Mouse (Mus musculus) embryonic fibroblast, embryonic 13.5 days (primary cell): ENCODE results near the gene Polr2i. TPM values are rescaled to one million over a fixed set of nuclear protein-coding genes. Genes with fewer than 3 reads are reported as not detected.

ENCODE experiments used
- H3K27ac ChIP-seq: 2 replicates; pipeline ENCODE4 v1.5.1; 2012; ENCODE audit warnings: low read length, control low read depth, inconsistent platforms; ENCODE audit not compliant: insufficient read depth
- H3K4me1 ChIP-seq: 2 replicates; pipeline ENCODE4 v1.6.1; 2011; ENCODE audit warnings: low read length; ENCODE audit not compliant: control insufficient read depth, insufficient read depth
- H3K4me3 ChIP-seq: 2 replicates; pipeline ENCODE4 v1.5.1; 2011; ENCODE audit warnings: mild to moderate bottlenecking, control low read depth, low read length; ENCODE audit not compliant: insufficient read depth
- CTCF ChIP-seq: IDR thresholded peaks from 2 replicates; pipeline ENCODE4 v1.5.1; 2011; ENCODE audit warnings: mild to moderate bottlenecking, control low read depth, low read length, moderate library complexity, borderline replicate concordance; ENCODE audit not compliant: insufficient read depth
- POLR2A ChIP-seq: IDR thresholded peaks from 2 replicates; pipeline ENCODE4 v1.6.1; 2011; ENCODE audit warnings: low read depth, mild to moderate bottlenecking, control low read depth, low read length, moderate library complexity
- polyA plus RNA-seq: library from polyadenylated mRNA; stranded (reverse); fragments of >200 nt; gene quantifications from 2 replicates; pipeline ENCODE4 v1.2.4, GENCODE M21; 2011; ENCODE audit warnings: low read depth; ENCODE audit not compliant: missing spikeins, insufficient read length

Gene Polr2i
- polyA plus RNA-seq, 1 experiment = 53.4 TPM

GRCm38 (mm10) chr7:30251956-30252954 lies 20.5 kb downstream of the Polr2i start:
- Histone ChIP-seq H3K4me1 (no peaks in the 10 kb centered on the region), H3K27ac (no peak overlapping the region), H3K4me3 (no peak overlapping the region)
- TF ChIP-seq POLR2A (no peak), CTCF (no peak)

GRCm38 (mm10) chr7:30265041-30265440 lies 33.3 kb downstream of the Polr2i start:
- H3K4me3 ChIP-seq = no peak overlapping the region
- TF ChIP-seq POLR2A (no peak), CTCF (no peak)
- H3K27ac ChIP-seq = no peak overlapping the region
- no peaks in the 10 kb centered on the region for H3K4me1 ChIP-seq

- Histone ChIP-seq H3K4me3 (no peak overlapping the region), H3K27ac (no peak overlapping the region), H3K4me1 (no peaks in the 10 kb centered on the region)
- TF ChIP-seq CTCF (no peak), POLR2A (no peak)
Observed at GRCm38 (mm10) chr7:30265531-30265930, 33.8 kb downstream of the Polr2i start.

- TF ChIP-seq CTCF (no peak), POLR2A (no peak)
- H3K27ac ChIP-seq = no peak overlapping the region
- no peak overlapping the region for H3K4me3 ChIP-seq
- H3K4me1 ChIP-seq = no peaks in the 10 kb centered on the region
Observed at GRCm38 (mm10) chr7:30265935-30266334, 34.2 kb downstream of the Polr2i start.

GRCm38 (mm10) chr7:30266780-30267179 lies 35.0 kb downstream of the Polr2i start:
- H3K4me3 ChIP-seq = no peak overlapping the region
- no peak for TF ChIP-seq CTCF
- H3K27ac ChIP-seq = no peak overlapping the region
- no peaks in the 10 kb centered on the region for H3K4me1 ChIP-seq

GRCm38 (mm10) chr7:30269641-30270040 lies 37.9 kb downstream of the Polr2i start:
- Histone ChIP-seq H3K27ac (no peak overlapping the region), H3K4me3 (no peak overlapping the region), H3K4me1 (0 out of 2 replicates have a peak, but pooled peaks cover 2% of the 10 kb centered on the region)
- no peak for TF ChIP-seq CTCF
- no peak for TF ChIP-seq POLR2A

- Histone ChIP-seq H3K4me1 (peaks cover 10% of the 10 kb centered on the region; the same call in 1 of the 2 replicates), H3K4me3 (no peak overlapping the region), H3K27ac (no peak overlapping the region)
- TF ChIP-seq CTCF = no peak
- TF ChIP-seq POLR2A = no peak
Observed at GRCm38 (mm10) chr7:30274383-30274782, 42.6 kb downstream of the Polr2i start.

GRCm38 (mm10) chr7:30278911-30279310 lies 47.2 kb downstream of the Polr2i start:
- Histone ChIP-seq H3K27ac (peak overlapping the region; percentile 10; the same call in 1 of the 2 replicates), H3K4me1 (peaks cover 10% of the 10 kb centered on the region; the same call in 1 of the 2 replicates), H3K4me3 (peak overlapping the region; percentile 75; the same call in 1 of the 2 replicates)
- TF ChIP-seq CTCF (no peak), POLR2A (no peak)

GRCm38 (mm10) chr7:30279536-30279935 lies 47.8 kb downstream of the Polr2i start:
- H3K27ac ChIP-seq = peak overlapping the region; percentile 10; the same call in 1 of the 2 replicates
- TF ChIP-seq POLR2A (no peak), CTCF (no peak)

More at GRCm38 (mm10) chr7:30279536-30279935, 47.8 kb downstream of the Polr2i start:
- peaks cover 9% of the 10 kb centered on the region; the same call in 1 of the 2 replicates for H3K4me1 ChIP-seq
- H3K4me3 ChIP-seq = peak overlapping the region; percentile 75
